In genomic region chr12:85825822-85826221, GRCm38 (mm10) we compare ENCODE assay signal across 9 mouse cellular contexts. TPM values are rescaled to one million over a fixed set of nuclear protein-coding genes. Genes with fewer than 3 reads are reported as not detected.
DNase-seq lines count a peak whose midpoint lies in the region; ATAC-seq and TF ChIP-seq lines count a peak whose summit lies in the region.
"Had no signal": no experiment of that assay in that cellular context is flagged by ENCODE, and none has a peak within 500 bp of the region (broad histone marks: within the 10 kb centered on the region; RNA-seq: fewer than 3 reads in every experiment).

No protein-coding gene starts in this region.

- H3K4me2 ChIP-seq in heart, embryonic 16.5 days (ENCODE audit: low read depth, low read length): no peak overlapping the region
- no peak overlapping the region for H3K4me2 ChIP-seq in CH12.LX (ENCODE audit: insufficient read depth, low read depth, poor library complexity, severe bottlenecking)
- peak overlapping the region; percentile 80; the same call in 1 of the 2 replicates for H3K4me2 ChIP-seq in hindbrain, embryonic 12.5 days (replicated peaks)
- H3K4me2 ChIP-seq in liver, postnatal 0 days (ENCODE audit: low read depth, low read length): peak overlapping the region; percentile 90

- DNase-seq in heart, adult 9 months (ENCODE audit: low spot score in 2 of 2): no peak
- no peak for DNase-seq in CH12.LX (ENCODE audit: extremely low read depth)
- DNase-seq in liver, postnatal 0 days: no peak
- no peak for DNase-seq in cerebellum, adult 11 months
- DNase-seq in cerebellum, postnatal 14 days: no peak
- no peak for DNase-seq in adrenal gland, adult (ENCODE audit: inconsistent age in 2 of 2, low spot score in 1 of 2)
- DNase-seq: adrenal gland, postnatal 14 days had no signal

- H3K27ac ChIP-seq in heart, embryonic 16.5 days (ENCODE audit: low read length): no peak overlapping the region
- no peak overlapping the region for H3K27ac ChIP-seq in CH12.LX (ENCODE audit: insufficient read depth, low read depth)
- no peak overlapping the region for H3K27ac ChIP-seq in hindbrain, embryonic 12.5 days
- H3K27ac ChIP-seq in liver, postnatal 0 days (ENCODE audit: low read depth): peak overlapping the region; percentile 97; the same call in 1 of the 2 replicates

- H3K27me3 ChIP-seq in heart, embryonic 16.5 days (ENCODE audit: control insufficient read depth, insufficient read depth, low read length): no peaks in the 10 kb centered on the region
- no peaks in the 10 kb centered on the region for H3K27me3 ChIP-seq in CH12.LX (replicated peaks)
- H3K27me3 ChIP-seq in hindbrain, embryonic 12.5 days: no peaks in the 10 kb centered on the region
- H3K27me3 ChIP-seq in liver, postnatal 0 days (ENCODE audit: insufficient read depth, low read length): no peaks in the 10 kb centered on the region

- peaks cover 19% of the 10 kb centered on the region for H3K79me2 ChIP-seq in CH12.LX (replicated peaks; ENCODE audit: control insufficient read depth, extremely low read depth, insufficient read depth, poor library complexity, severe bottlenecking)

- no peak for ATAC-seq in heart, embryonic 16.5 days (replicated peaks; ENCODE audit: extremely low read depth, insufficient read depth, low FRiP score)
- no peak for ATAC-seq in hindbrain, embryonic 12.5 days (ENCODE audit: low FRiP score)
- no peak for ATAC-seq in liver, postnatal 0 days

- no peak for TF ChIP-seq RAD21 in CH12.LX (IDR thresholded peaks at IDR 0.05; ENCODE audit: low read depth, low read length)

- in situ Hi-C loops in CH12.LX (cut with MboI; ENCODE audit: low pct_ligation_motif_present, low pct_unique_long_range_greater_than_20kb, low sequenced_read_pairs): no loop called here

- H3K4me1 ChIP-seq in heart, embryonic 16.5 days (ENCODE audit: control insufficient read depth, insufficient read depth, low read length): peaks cover 19% of the 10 kb centered on the region
- H3K4me1 ChIP-seq in CH12.LX (ENCODE audit: control insufficient read depth in 1 of 2, insufficient read depth in 2 of 2): peaks cover 4 to 24% of the 10 kb centered on the region in 2 experiments; a peak in 2 of 4 replicates
- H3K4me1 ChIP-seq in hindbrain, embryonic 12.5 days: peaks cover 17% of the 10 kb centered on the region
- H3K4me1 ChIP-seq in liver, postnatal 0 days (ENCODE audit: insufficient read depth): peaks cover 18% of the 10 kb centered on the region

- TF ChIP-seq EP300 in CH12.LX (IDR thresholded peaks at IDR 0.05; ENCODE audit: low read length): no peak
- no peak for TF ChIP-seq EP300 in liver, postnatal 0 days (IDR thresholded peaks at IDR 0.05; ENCODE audit: low read depth)

- dilution Hi-C loops in CH12.LX (cut with MboI; ENCODE audit: extremely low pct_ligation_motif_present, extremely low pct_unique_long_range_greater_than_20kb, low sequenced_read_pairs): no loop called here

- no peaks in the 10 kb centered on the region for H3K9me3 ChIP-seq in heart, embryonic 16.5 days (replicated peaks; ENCODE audit: control insufficient read depth, low read length)
- no peaks in the 10 kb centered on the region for H3K9me3 ChIP-seq in CH12.LX (replicated peaks; ENCODE audit: low read length)
- no peaks in the 10 kb centered on the region for H3K9me3 ChIP-seq in hindbrain, embryonic 12.5 days (replicated peaks)
- no peaks in the 10 kb centered on the region for H3K9me3 ChIP-seq in liver, postnatal 0 days (ENCODE audit: low read length)

- peak overlapping the region; percentile 87; the same call in 1 of the 2 replicates for H3K9ac ChIP-seq in heart, embryonic 16.5 days (ENCODE audit: low read length)
- H3K9ac ChIP-seq in CH12.LX (ENCODE audit: insufficient read depth, low read depth): peak overlapping the region; percentile 21; the same call in 1 of the 2 replicates
- H3K9ac ChIP-seq in hindbrain, embryonic 12.5 days: no peak overlapping the region
- H3K9ac ChIP-seq in liver, postnatal 0 days (replicated peaks): 0 out of 2 replicates have a peak overlapping the region, but pooled peaks have one; percentile 78

- no peak for TF ChIP-seq POLR2A in CH12.LX (IDR thresholded peaks at IDR 0.05; ENCODE audit: low read depth, low read length)

- peaks cover 9% of the 10 kb centered on the region for H3K36me3 ChIP-seq in heart, embryonic 16.5 days (ENCODE audit: control insufficient read depth, insufficient read depth)
- peaks cover 11 to 49% of the 10 kb centered on the region in 2 experiments for H3K36me3 ChIP-seq in CH12.LX (replicated peaks in 1 of 2; ENCODE audit: control insufficient read depth in 1 of 2, insufficient read depth in 1 of 2, low read length in 1 of 2)
- peaks cover 10% of the 10 kb centered on the region; the same call in 1 of the 2 replicates for H3K36me3 ChIP-seq in hindbrain, embryonic 12.5 days
- H3K36me3 ChIP-seq in liver, postnatal 0 days (replicated peaks; ENCODE audit: insufficient read depth, low read length): peaks cover 17% of the 10 kb centered on the region

- H3K4me3 ChIP-seq in heart, embryonic 16.5 days (ENCODE audit: low read length): no peak overlapping the region
- H3K4me3 ChIP-seq in CH12.LX (replicated peaks in 1 of 3; ENCODE audit: low read depth in 2 of 3, low read length in 2 of 3, poor library complexity in 1 of 3): no peak overlapping the region
- H3K4me3 ChIP-seq in hindbrain, embryonic 12.5 days: no peak overlapping the region
- H3K4me3 ChIP-seq in liver, postnatal 0 days (ENCODE audit: low read depth, low read length): peak overlapping the region; percentile 79

- WGBS in heart, embryonic 16.5 days: 66% methylated on average over 2 of the region's 2 CpGs
- 77% methylated on average over 2 of the region's 2 CpGs for WGBS in hindbrain, embryonic 12.5 days
- WGBS in liver, postnatal 0 days (ENCODE audit: insufficient replicate concordance): 43% methylated on average over 2 of the region's 2 CpGs

- no peak for TF ChIP-seq CTCF in CH12.LX (conservative IDR thresholded peaks at IDR 0.05 in 1 of 2, IDR thresholded peaks at IDR 0.05 in 1 of 2; ENCODE audit: low read depth in 2 of 2, low read length in 2 of 2)
- no peak for TF ChIP-seq CTCF in liver, postnatal 0 days (IDR thresholded peaks at IDR 0.05; ENCODE audit: low read depth)

TF ChIP-seq in CH12.LX, 34 proteins besides CTCF, POLR2A, EP300 and RAD21:
- TF ChIP-seq ZNF384 (IDR thresholded peaks at IDR 0.05; ENCODE audit: low read depth, low read length): no peak
- TF ChIP-seq SMC3 (IDR thresholded peaks at IDR 0.05; ENCODE audit: low read depth, low read length): no peak
- no peak for TF ChIP-seq KAT2A (IDR thresholded peaks at IDR 0.05; ENCODE audit: insufficient replicate concordance, low read length)
- TF ChIP-seq RCOR1 (conservative IDR thresholded peaks at IDR 0.05; ENCODE audit: low read depth, low read length): no peak
- TF ChIP-seq E2F4 (IDR thresholded peaks at IDR 0.05; ENCODE audit: insufficient replicate concordance, low read depth, low read length): no peak
- no peak for TF ChIP-seq ELF1 (IDR thresholded peaks at IDR 0.05; ENCODE audit: low read depth, low read length)
- no peak for TF ChIP-seq TBP (conservative IDR thresholded peaks at IDR 0.05; ENCODE audit: low read depth, low read length)
- no peak for TF ChIP-seq NELFE (IDR thresholded peaks at IDR 0.05; ENCODE audit: low read depth, low read length)
- TF ChIP-seq HCFC1 (IDR thresholded peaks at IDR 0.05; ENCODE audit: low read depth, low read length): no peak
- TF ChIP-seq USF1 (IDR thresholded peaks at IDR 0.05; ENCODE audit: low read depth, low read length): no peak
- TF ChIP-seq POLR2AphosphoS2 (IDR thresholded peaks at IDR 0.05; ENCODE audit: low read depth, low read length): no peak
- no peak for TF ChIP-seq USF2 (conservative IDR thresholded peaks at IDR 0.05; ENCODE audit: low read depth, low read length)
- no peak for TF ChIP-seq CHD2 (IDR thresholded peaks at IDR 0.05; ENCODE audit: low read length)
- no peak for TF ChIP-seq IRF4 (IDR thresholded peaks at IDR 0.05; ENCODE audit: low read depth, low read length)
- no peak for TF ChIP-seq GABPA (IDR thresholded peaks at IDR 0.05; ENCODE audit: insufficient replicate concordance, low read depth, low read length)
- no peak for TF ChIP-seq ZKSCAN1 (IDR thresholded peaks at IDR 0.05; ENCODE audit: borderline replicate concordance, low read depth, low read length)
- no peak for TF ChIP-seq JUN (IDR thresholded peaks at IDR 0.05; ENCODE audit: insufficient read depth, low read depth, low read length)

RNA-seq across cellular contexts. Expression of gene Ttll5, which starts 1.4 kb away (rescaled TPM):
- polyA plus RNA-seq in heart, embryonic 16.5 days (2015; fragmentation: Nextera tagmentation; extraction: Ambion mirVana): 14.9 and 15.5 TPM in 2 replicates
- total RNA-seq in CH12.LX (2012; rRNA removed): 8.7 and 10.4 TPM in 2 replicates
- total RNA-seq in CH12.LX (2014; rRNA removed): 4.6 and 5.7 TPM in 2 replicates
- 14.0 and 14.8 TPM in 2 replicates for polyA plus RNA-seq in CH12.LX (2012; ENCODE audit: insufficient read length, low read depth)
- polyA plus RNA-seq in hindbrain, embryonic 12.5 days (2016; fragmentation: Nextera tagmentation; extraction: Ambion mirVana): 15.9 and 19.0 TPM in 2 replicates
- polyA plus RNA-seq in liver, postnatal 0 days (2015; fragmentation: Nextera tagmentation; extraction: Ambion mirVana): 2.8 and 3.0 TPM in 2 replicates

RNA-seq across cellular contexts. Expression of gene Erg28, which starts 1.5 kb away (rescaled TPM):
- polyA plus RNA-seq in heart, embryonic 16.5 days (2015; fragmentation: Nextera tagmentation; extraction: Ambion mirVana): 56.3 and 65.6 TPM in 2 replicates
- total RNA-seq in CH12.LX (2012; rRNA removed) (83.6 and 91.5 TPM in 2 replicates), CH12.LX (2014; rRNA removed) (246 and 318 TPM in 2 replicates)
- 124 and 143 TPM in 2 replicates for polyA plus RNA-seq in CH12.LX (2012; ENCODE audit: insufficient read length, low read depth)
- 97.3 and 106 TPM in 2 replicates for polyA plus RNA-seq in hindbrain, embryonic 12.5 days (2016; fragmentation: Nextera tagmentation; extraction: Ambion mirVana)
- 85.7 and 94.2 TPM in 2 replicates for polyA plus RNA-seq in liver, postnatal 0 days (2015; fragmentation: Nextera tagmentation; extraction: Ambion mirVana)

Comparison
In these comparisons a context has a peak if more than half of its experiments do, and no peak if none do; other contexts are left out.
1. H3K4me2 ChIP-seq: peak in hindbrain, embryonic 12.5 days (single experiment) and liver, postnatal 0 days (single experiment); none in heart, embryonic 16.5 days (single experiment) and CH12.LX (single experiment).